Mouse (Mus musculus): ENCODE data around the gene Atad1. TPM values are rescaled to one million over a fixed set of nuclear protein-coding genes. Genes with fewer than 3 reads are reported as not detected.

Atad1 gene
- polyA plus RNA-seq (2015; fragmentation: Illumina TruSeq; extraction: RNeasy Lipid Tissue Mini Kit (QIAGEN cat#74804); ENCODE audit: insufficient read depth, low read depth, low replicate concordance) = 10.7 TPM

GRCm38 (mm10) chr19:32739686-32740085, at the start of gene Atad1:
Gene Atad1, minus strand, starts transcription at chr19:32739786.

GRCm38 (mm10) chr19:32756900-32757725, 17.5 kb upstream of the Atad1 start, which contains the start of gene Pten:
Gene Pten, plus strand, starts transcription at chr19:32757497.

Other genes with a start within 250 kb of the Atad1 start
- gene Papss2, start 144.0 kb downstream of the Atad1 start, polyA plus RNA-seq (2015; fragmentation: Illumina TruSeq; extraction: RNeasy Lipid Tissue Mini Kit (QIAGEN cat#74804); ENCODE audit: insufficient read depth, low read depth, low replicate concordance) = 12.5 TPM
- gene Pten, start 17.7 kb upstream of the Atad1 start, polyA plus RNA-seq (2015; fragmentation: Illumina TruSeq; extraction: RNeasy Lipid Tissue Mini Kit (QIAGEN cat#74804); ENCODE audit: insufficient read depth, low read depth, low replicate concordance) = 11.1 TPM